Mouse (Mus musculus): ENCODE data around the gene Alox12b. TPM values are rescaled to one million over a fixed set of nuclear protein-coding genes. Genes with fewer than 3 reads are reported as not detected.

Alox12b gene
- total RNA-seq (2017), result not detected in 3 replicates

GRCm38 (mm10) chr11:69156800-69157199, at the start of gene Alox12b:
TSS of gene Alox12b (plus strand) at chr11:69156989.
- no peak for ATAC-seq (replicated peaks; ENCODE audit: insufficient number of reproducible peaks, low FRiP score, low TSS enrichment, poor library complexity, severe bottlenecking)

GRCm38 (mm10) chr11:69107676-69108075, 49.1 kb upstream of the Alox12b start:
- ATAC-seq (replicated peaks; ENCODE audit: insufficient number of reproducible peaks, low FRiP score, low TSS enrichment, poor library complexity, severe bottlenecking), result no peak

- no peak for ATAC-seq (replicated peaks; ENCODE audit: insufficient number of reproducible peaks, low FRiP score, low TSS enrichment, poor library complexity, severe bottlenecking)
Measured at GRCm38 (mm10) chr11:69108223-69108622, 48.6 kb upstream of the Alox12b start.

- no peak for ATAC-seq (replicated peaks; ENCODE audit: insufficient number of reproducible peaks, low FRiP score, low TSS enrichment, poor library complexity, severe bottlenecking)
Measured at GRCm38 (mm10) chr11:69109032-69109900, 47.5 kb upstream of the Alox12b start.

- 0 out of 2 replicates have a peak, but pooled peaks have one; percentile 28 for ATAC-seq (replicated peaks; ENCODE audit: insufficient number of reproducible peaks, low FRiP score, low TSS enrichment, poor library complexity, severe bottlenecking)
Measured at GRCm38 (mm10) chr11:69110319-69111046, 46.3 kb upstream of the Alox12b start.

- no peak for ATAC-seq (replicated peaks; ENCODE audit: insufficient number of reproducible peaks, low FRiP score, low TSS enrichment, poor library complexity, severe bottlenecking)
Measured at GRCm38 (mm10) chr11:69111051-69111810, 45.6 kb upstream of the Alox12b start.

- no peak for ATAC-seq (replicated peaks; ENCODE audit: insufficient number of reproducible peaks, low FRiP score, low TSS enrichment, poor library complexity, severe bottlenecking)
Measured at GRCm38 (mm10) chr11:69111865-69112264, 44.9 kb upstream of the Alox12b start.

GRCm38 (mm10) chr11:69114018-69114417, 42.8 kb upstream of the Alox12b start:
- ATAC-seq (replicated peaks; ENCODE audit: insufficient number of reproducible peaks, low FRiP score, low TSS enrichment, poor library complexity, severe bottlenecking), result no peak

- ATAC-seq (replicated peaks; ENCODE audit: insufficient number of reproducible peaks, low FRiP score, low TSS enrichment, poor library complexity, severe bottlenecking), result no peak
Measured at GRCm38 (mm10) chr11:69114621-69115020, 42.2 kb upstream of the Alox12b start.

GRCm38 (mm10) chr11:69116843-69117242, 39.9 kb upstream of the Alox12b start:
- ATAC-seq (replicated peaks; ENCODE audit: insufficient number of reproducible peaks, low FRiP score, low TSS enrichment, poor library complexity, severe bottlenecking), result no peak

- ATAC-seq (replicated peaks; ENCODE audit: insufficient number of reproducible peaks, low FRiP score, low TSS enrichment, poor library complexity, severe bottlenecking), result 0 out of 2 replicates have a peak, but pooled peaks have one; percentile 16
Measured at GRCm38 (mm10) chr11:69117737-69118695, 38.8 kb upstream of the Alox12b start.

GRCm38 (mm10) chr11:69118765-69119164, 38.0 kb upstream of the Alox12b start:
- ATAC-seq (replicated peaks; ENCODE audit: insufficient number of reproducible peaks, low FRiP score, low TSS enrichment, poor library complexity, severe bottlenecking), result peak; percentile 14; the same call in 1 of the 2 replicates

- no peak for ATAC-seq (replicated peaks; ENCODE audit: insufficient number of reproducible peaks, low FRiP score, low TSS enrichment, poor library complexity, severe bottlenecking)
Measured at GRCm38 (mm10) chr11:69119446-69120155, 37.2 kb upstream of the Alox12b start.

- no peak for ATAC-seq (replicated peaks; ENCODE audit: insufficient number of reproducible peaks, low FRiP score, low TSS enrichment, poor library complexity, severe bottlenecking)
Measured at GRCm38 (mm10) chr11:69120221-69121000, 36.4 kb upstream of the Alox12b start, which contains the start of gene Hes7. TSS of gene Hes7 (plus strand) at chr11:69120404.

- ATAC-seq (replicated peaks; ENCODE audit: insufficient number of reproducible peaks, low FRiP score, low TSS enrichment, poor library complexity, severe bottlenecking), result no peak
Measured at GRCm38 (mm10) chr11:69121001-69121740, 35.6 kb upstream of the Alox12b start.

GRCm38 (mm10) chr11:69121741-69122335, 35.0 kb upstream of the Alox12b start:
- ATAC-seq (replicated peaks; ENCODE audit: insufficient number of reproducible peaks, low FRiP score, low TSS enrichment, poor library complexity, severe bottlenecking), result no peak
